Mouse (Mus musculus): ENCODE measurements around the gene Crhr2. TPM values are rescaled to one million over a fixed set of nuclear protein-coding genes. Genes with fewer than 3 reads are reported as not detected.

Crhr2 gene
- total RNA-seq, 1 experiment from 2014 or later, result not detected

DNA sequence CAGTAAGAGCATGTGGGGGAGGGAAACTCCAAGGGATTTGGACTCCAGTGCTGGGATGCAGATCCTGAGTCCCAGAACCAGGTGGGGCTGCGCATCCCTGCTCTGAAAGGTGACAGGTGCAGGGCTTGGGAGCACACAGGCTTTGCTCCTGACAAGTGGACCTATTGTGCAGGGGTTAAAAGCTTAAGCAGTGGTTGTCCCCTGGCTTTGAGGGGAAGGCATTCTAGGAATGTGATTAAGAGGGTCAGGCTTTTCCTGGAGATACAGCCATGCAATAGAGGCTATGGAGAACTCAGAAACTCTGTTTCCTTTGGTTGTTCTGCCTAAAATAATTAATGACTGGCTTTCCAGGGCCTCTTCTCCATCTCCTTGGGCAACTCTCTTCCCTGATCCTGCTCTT is 609 bp upstream of the Crhr2 start:
- no peak for ATAC-seq (replicated peaks in 1 of 2; ENCODE audit: insufficient read depth in 1 of 2, low FRiP score in 2 of 2, low TSS enrichment in 1 of 2, low read depth in 1 of 2, poor library complexity in 2 of 2, severe bottlenecking in 2 of 2)

DNA sequence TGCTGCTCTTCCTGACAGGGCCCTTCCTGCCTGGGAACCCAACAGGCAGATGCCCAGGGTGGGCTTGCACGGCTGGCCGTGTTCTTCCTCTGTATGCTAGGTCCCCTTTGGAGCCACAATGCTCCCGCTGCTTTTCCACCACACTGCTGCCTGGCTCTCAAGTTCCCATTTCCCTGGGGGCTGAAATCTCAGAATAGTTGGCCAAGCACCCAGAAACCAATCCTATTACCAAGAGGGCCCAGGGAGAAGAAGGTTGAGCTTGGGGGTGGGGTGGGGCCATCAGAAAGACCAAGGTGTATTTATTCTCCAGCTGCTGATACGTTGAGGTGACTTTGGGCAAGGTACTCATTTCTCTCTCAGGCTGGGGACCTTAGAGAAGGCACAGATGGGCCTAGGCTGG is 1.5 kb downstream of the Crhr2 start:
- no peak for ATAC-seq (replicated peaks in 1 of 2; ENCODE audit: insufficient read depth in 1 of 2, low FRiP score in 2 of 2, low TSS enrichment in 1 of 2, low read depth in 1 of 2, poor library complexity in 2 of 2, severe bottlenecking in 2 of 2)

DNA sequence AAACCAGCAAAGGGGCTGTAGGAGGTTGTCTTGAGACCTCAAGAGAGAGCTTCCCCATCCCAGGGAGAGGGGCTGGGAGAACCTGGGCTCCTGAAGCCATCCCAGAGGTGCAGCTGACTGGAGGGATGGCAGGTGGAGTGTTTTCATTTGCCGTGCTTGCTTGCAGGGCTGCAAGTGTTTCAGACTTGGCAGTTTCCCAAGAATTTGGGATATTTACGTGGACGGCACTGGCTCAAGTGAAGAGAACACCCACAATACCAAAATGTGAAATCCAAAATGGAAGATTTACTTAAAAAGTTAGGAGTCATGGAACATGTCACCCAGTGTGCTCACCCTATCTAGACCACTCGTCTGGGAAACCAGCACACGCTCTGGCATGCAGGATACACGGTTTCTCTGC is 2.2 kb downstream of the Crhr2 start:
- ATAC-seq (replicated peaks in 1 of 2; ENCODE audit: insufficient read depth in 1 of 2, low FRiP score in 2 of 2, low TSS enrichment in 1 of 2, low read depth in 1 of 2, poor library complexity in 2 of 2, severe bottlenecking in 2 of 2), result no peak

DNA sequence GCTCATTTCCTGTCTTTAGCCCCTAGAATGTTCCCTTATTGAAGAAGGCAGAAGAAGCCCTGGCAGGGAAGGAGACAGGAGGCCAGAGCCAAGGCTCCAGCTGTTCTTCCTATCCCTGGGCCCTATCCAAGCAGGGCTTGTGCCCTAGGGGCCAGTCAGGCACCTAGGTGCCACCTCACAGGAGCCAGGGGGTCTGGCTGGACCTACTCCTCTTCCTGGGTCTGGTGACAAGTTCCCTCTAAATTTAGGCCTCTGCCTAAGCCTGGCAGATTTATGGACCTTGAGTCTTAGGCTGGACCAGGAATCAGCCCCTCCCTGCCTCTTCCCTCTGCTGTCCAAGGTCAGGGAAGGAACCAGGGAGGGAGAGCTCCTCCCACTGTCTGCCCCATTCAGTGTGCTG is 4.4 kb downstream of the Crhr2 start:
- no peak for ATAC-seq (replicated peaks in 1 of 2; ENCODE audit: insufficient read depth in 1 of 2, low FRiP score in 2 of 2, low TSS enrichment in 1 of 2, low read depth in 1 of 2, poor library complexity in 2 of 2, severe bottlenecking in 2 of 2)

DNA sequence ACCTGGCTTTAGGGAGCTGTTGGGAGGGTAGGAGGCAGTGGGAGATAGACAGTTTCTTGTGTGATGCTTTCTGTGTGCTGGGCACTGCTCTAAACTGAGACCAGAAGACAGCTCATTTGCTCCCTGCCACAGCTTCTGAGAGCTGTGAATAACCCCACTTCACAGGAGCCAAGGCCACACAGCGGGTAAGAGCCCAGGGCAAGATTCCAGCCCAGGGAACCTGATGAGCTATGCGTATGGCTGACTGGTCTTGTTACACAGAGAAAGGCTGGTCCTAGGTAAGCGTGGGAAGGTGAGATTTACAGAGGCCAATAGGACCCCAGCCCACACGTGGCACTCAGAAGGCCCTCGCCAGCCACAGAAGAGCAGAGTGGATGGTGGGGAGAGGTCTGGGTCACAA is 6.2 kb downstream of the Crhr2 start:
- no peak for ATAC-seq (replicated peaks in 1 of 2; ENCODE audit: insufficient read depth in 1 of 2, low FRiP score in 2 of 2, low TSS enrichment in 1 of 2, low read depth in 1 of 2, poor library complexity in 2 of 2, severe bottlenecking in 2 of 2)

DNA sequence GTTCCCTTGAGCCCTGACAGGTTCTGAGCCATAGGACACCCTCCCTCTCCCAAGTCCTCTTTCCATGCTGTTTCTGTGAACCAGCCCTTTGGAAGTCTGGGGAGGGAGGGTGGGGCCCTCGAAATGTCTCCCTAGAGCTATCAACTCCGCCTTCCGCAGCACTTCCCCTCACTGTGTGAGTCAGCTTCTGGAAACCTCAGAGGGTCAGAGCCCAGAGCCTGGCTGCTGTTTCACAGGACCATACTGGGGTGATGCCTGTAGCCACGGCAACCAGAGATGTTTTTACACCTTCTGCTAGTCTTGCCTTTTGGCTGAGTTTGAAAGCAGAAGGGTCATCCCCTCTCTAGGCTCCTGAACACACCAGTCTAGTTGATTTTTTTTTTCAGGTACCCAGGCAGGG is 9.8 kb downstream of the Crhr2 start:
- peak; percentile 42 to 50; a peak in 2 of 4 replicates for ATAC-seq (replicated peaks in 1 of 2; ENCODE audit: insufficient read depth in 1 of 2, low FRiP score in 2 of 2, low TSS enrichment in 1 of 2, low read depth in 1 of 2, poor library complexity in 2 of 2, severe bottlenecking in 2 of 2)

DNA sequence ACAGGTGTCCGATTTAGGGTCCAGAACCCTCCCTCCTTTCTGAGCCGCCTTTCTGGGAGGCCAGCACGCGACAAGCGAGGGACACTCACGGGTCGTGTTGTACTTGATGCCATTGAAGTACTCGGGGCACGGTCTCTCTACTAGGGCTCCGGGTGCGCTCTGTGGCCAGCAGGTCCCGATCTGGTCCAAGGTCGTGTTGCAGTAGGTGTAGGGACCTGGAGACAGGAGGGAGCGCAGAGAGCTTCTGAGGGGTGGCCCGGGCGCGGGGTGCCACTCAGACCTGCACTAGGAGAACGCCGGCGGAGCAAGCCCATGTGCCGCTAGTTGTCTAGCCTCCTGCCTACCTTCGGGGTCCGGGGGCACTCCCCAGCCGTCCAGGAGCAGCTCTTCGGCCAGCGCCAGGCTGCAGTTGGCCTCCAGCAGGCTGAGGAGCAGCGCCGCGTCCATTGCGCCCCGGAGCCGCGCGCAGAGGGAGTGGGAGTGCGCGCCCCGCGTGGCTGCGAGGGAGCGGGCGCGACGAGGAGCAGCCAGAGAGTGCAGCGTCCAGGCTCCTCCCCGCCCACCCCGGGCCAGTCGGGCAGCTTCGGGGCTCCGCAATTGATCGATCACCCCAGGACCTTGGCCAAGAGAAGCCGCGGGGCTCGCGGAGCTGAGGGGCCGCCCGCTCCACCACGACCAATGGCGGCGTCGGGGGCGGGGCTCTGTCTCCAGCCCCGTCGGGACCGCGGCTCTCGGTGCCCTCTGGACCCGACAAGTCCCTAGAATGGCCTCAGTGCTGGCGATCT is 15.3 kb downstream of the Crhr2 start:
- no peak for ATAC-seq (replicated peaks in 1 of 2; ENCODE audit: insufficient read depth in 1 of 2, low FRiP score in 2 of 2, low TSS enrichment in 1 of 2, low read depth in 1 of 2, poor library complexity in 2 of 2, severe bottlenecking in 2 of 2)

DNA sequence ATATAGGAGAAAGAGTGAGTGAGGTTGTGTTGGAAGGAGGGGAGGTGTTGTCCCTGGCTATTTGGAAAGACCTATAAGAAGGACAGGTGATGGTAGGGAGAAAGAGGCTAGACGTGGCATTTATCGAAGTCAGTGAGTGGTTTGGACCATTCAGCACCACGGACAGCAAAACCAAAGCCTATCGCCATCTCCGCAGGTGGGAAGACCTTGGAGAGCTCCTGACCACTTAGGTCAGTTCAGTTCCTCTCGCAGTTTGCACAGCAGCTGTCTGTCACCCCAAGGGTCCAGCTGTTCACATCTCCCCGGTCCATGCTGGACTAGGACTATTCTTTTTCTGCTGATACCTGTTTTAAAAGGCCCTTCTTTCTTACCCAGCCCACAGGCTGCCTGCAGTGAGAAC is 24.5 kb downstream of the Crhr2 start:
- peak in 1 of 2 experiments; percentile 83; a peak in 2 of 4 replicates for ATAC-seq (replicated peaks in 1 of 2; ENCODE audit: insufficient read depth in 1 of 2, low FRiP score in 2 of 2, low TSS enrichment in 1 of 2, low read depth in 1 of 2, poor library complexity in 2 of 2, severe bottlenecking in 2 of 2)

DNA sequence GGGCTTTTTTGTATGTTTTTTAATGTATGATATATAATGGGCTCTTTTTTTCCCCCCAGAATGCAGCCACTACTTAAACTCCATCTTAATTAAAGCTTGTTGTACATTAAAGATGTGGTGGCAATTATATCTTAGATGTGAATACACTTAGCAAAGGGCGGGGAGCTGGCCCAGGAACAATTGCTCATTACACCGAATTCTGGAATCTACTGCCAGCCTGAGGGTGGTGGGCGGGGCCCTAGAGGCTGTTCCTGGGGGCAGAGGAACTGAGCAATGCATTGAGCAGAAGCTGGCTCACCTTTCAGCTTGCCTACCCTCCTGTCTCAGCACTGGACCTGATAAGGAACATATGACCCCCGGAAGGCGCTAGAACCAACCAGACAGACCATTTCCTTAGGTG is 34.2 kb downstream of the Crhr2 start:
- ATAC-seq (replicated peaks in 1 of 2; ENCODE audit: insufficient read depth in 1 of 2, low FRiP score in 2 of 2, low TSS enrichment in 1 of 2, low read depth in 1 of 2, poor library complexity in 2 of 2, severe bottlenecking in 2 of 2), result no peak

DNA sequence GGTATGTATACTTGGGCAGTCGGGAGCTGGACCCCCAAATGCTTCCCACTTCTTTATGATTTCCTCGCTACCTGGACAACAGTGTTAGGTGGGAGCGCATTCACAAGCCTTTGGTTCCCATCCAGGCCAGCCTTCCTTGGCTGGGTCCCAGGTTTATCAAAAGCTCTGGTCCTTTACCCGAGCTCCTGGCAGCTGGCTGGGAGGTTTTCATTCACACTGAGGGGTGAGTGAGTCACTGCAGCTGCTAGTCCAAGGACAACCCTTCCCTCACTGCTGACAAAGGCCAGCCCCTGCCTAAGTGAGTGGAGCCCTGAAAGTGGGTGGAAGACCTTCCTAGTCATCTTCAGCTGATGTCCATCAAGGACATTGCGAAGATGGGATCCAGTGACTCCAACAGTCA is 34.8 kb downstream of the Crhr2 start:
- ATAC-seq (replicated peaks in 1 of 2; ENCODE audit: insufficient read depth in 1 of 2, low FRiP score in 2 of 2, low TSS enrichment in 1 of 2, low read depth in 1 of 2, poor library complexity in 2 of 2, severe bottlenecking in 2 of 2), result no peak

DNA sequence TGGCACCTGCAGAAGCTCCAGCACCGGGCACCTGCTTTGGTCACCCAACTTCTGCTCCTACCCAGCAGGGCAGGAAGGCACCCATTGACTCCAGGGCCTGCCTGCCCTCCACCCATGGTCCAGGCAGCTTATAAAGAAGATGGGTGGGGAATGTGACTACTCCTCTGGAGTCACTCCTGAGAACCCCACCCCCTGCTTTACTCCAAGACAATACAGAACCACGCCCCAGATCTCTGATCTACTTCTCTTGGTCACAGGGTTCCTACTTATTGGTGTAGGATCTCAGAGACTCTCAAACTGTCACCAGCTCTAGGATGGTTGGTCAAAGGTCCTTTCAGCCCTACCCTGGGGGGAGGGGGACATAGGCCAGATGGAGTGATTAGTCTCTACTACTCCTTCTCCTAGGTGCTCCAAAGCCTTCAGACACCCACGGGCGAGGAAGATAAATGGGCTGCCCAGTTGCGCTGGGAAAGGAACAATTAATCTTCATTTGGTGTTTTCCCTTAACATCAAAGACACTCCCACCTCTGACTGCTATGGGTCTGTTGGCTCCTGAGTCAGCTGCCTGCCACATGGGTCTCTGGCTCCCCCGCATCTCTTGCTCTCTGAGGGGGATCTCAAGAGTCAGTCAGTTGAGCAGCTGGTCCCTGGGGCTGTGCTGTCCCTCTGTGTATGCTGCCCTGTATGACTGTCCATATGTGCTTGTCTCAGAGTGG is 39.2 kb downstream of the Crhr2 start:
- ATAC-seq (replicated peaks in 1 of 2; ENCODE audit: insufficient read depth in 1 of 2, low FRiP score in 2 of 2, low TSS enrichment in 1 of 2, low read depth in 1 of 2, poor library complexity in 2 of 2, severe bottlenecking in 2 of 2), result no peak

DNA sequence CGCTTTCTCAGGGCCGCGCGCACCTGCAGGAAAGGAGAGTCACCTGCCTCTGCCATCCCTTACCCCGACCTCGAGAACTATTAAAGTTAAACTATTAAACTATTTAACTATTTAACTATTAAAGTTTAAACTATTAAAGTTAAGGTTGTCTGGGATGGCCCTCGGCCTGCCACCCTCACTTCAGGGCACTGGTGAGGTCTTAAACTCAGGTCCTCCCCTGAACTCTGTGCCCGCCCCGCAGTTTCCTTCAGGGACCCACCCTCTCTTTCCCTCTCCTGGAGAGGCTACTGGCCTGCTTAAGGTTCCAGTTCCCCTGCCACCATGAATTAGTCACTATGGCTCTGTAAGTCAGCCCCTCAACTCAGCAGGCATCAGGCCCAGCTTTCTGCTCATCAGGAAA is 41.4 kb downstream of the Crhr2 start:
- ATAC-seq (replicated peaks in 1 of 2; ENCODE audit: insufficient read depth in 1 of 2, low FRiP score in 2 of 2, low TSS enrichment in 1 of 2, low read depth in 1 of 2, poor library complexity in 2 of 2, severe bottlenecking in 2 of 2), result no peak

DNA sequence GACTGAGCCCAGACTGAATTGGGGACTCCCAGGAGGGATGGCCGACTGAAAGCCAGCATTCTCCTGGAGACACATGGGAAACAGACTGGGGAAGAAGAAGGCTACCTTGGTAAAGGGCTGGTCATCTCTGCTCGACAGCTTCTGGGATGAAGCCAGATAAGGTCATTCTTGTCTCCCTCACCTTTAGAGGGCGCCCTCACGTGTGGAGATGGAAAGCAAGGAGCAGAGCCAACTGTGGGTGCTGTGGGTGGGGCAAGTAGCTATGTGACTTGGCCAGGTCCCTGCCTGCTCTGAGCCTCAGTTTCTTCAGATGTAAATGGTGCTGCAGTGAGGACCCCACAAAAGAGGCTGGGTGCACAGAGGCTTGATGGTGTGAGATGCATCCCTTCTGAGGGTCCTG is 42.2 kb downstream of the Crhr2 start:
- ATAC-seq (replicated peaks in 1 of 2; ENCODE audit: insufficient read depth in 1 of 2, low FRiP score in 2 of 2, low TSS enrichment in 1 of 2, low read depth in 1 of 2, poor library complexity in 2 of 2, severe bottlenecking in 2 of 2), result no peak

DNA sequence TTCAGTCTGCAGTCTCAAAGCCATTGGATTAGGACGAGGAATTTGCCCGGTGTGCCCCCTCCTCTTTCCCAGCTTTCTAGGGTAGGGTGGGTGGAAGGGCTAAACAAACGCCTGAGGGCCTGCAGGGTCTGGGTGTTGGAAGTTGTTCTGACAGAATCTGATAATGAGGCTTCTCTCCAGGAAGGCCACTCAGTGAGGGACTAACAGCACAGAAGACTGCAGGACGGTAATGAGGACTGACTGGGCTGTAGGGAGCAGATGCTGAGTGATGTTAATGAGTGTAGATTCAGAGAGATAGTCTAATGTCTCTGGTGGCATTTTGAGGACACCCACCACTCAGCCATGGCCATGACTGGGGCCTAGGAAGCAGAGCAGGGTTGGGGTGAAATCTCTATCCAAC is 45.5 kb downstream of the Crhr2 start:
- ATAC-seq (replicated peaks in 1 of 2; ENCODE audit: insufficient read depth in 1 of 2, low FRiP score in 2 of 2, low TSS enrichment in 1 of 2, low read depth in 1 of 2, poor library complexity in 2 of 2, severe bottlenecking in 2 of 2), result no peak

DNA sequence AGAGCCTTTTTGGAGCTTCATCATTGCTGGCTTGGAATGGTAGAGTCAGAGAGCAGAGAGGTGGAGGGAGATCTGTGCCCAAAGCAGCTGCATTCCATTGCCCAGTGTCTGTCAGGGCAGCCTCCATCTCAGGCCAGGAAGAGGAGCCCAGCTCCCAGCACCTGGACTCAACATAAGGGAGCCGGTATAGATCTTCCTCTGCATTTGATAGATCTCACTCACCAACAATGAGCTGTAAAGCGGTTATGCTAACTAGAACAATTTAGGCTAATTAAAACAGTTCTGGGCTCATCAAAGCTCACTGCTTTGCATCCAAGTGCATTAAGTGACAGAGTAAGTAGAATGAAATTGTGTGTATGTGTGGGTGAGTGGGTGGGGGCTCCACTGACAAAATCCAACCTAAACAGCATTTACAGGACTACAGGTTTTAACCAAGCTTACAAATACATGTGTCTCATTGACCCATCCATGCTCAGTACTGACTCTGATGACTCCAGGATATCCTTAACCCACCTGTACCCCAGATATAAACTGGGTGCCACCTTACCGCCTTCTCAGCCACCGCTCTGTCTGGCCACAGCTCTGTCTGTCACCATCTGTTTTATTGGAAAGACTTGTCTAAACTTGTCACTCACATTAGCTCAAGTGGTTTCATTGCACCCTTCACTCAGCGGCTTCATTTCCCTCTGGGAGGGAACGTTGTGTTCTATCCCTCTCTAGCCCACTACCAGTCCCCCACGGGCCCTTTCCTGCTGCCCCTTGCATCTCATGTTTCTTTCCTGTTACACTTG is 50.4 kb downstream of the Crhr2 start:
- ATAC-seq (replicated peaks in 1 of 2; ENCODE audit: insufficient read depth in 1 of 2, low FRiP score in 2 of 2, low TSS enrichment in 1 of 2, low read depth in 1 of 2, poor library complexity in 2 of 2, severe bottlenecking in 2 of 2), result no peak

DNA sequence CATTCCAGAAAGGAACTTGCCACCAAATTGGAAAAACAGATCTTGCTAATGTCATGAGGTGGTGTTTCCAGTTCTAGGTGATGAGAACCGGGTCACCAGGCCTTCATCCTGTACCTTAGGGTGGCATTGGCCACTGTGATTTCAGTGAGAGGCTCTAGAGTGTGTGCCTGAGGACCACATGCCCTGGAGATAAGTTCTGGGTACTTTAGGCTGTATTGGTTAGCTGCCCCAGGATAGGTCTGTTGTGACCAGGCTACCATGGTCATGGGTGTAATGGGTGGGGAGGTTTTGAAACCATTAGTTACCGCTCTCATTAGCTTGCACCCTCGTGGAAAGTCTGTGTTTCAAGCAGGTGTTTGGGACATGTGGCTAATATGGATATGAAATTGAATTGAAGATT is 51.4 kb downstream of the Crhr2 start:
- ATAC-seq (replicated peaks in 1 of 2; ENCODE audit: insufficient read depth in 1 of 2, low FRiP score in 2 of 2, low TSS enrichment in 1 of 2, low read depth in 1 of 2, poor library complexity in 2 of 2, severe bottlenecking in 2 of 2), result no peak

DNA sequence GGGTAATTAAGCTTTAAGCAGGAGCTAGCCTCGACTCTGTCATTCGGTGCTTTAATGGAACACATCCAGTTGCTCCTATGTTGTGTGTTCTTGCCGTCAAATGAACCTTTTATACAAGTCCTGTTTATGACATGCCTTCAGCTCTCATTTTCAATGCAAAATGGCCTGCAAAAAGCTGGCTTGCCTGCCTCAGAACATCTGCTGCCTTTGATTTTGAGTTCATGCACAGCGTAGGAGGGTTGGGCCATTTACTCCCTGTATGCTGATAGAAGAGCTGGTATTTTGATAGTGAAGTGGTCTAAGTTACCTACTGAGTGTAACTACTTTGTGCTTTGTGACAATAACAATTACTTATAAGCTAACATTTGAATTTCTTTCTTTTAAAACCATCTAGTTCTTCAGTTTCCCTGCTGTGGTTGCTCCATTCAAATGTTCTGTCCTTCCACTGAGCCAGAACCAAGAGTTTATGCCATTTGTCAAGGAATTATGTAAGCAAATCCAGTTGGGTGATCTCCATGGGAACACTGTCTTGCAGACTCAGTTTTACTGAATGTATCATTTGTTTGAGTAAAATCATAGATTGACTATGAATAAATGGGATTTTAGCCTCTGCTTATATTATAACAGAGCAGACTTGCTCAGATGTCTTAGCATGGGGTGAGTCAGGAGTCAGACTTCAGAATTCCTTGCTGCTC is 56.1 kb downstream of the Crhr2 start:
- no peak for ATAC-seq (replicated peaks in 1 of 2; ENCODE audit: insufficient read depth in 1 of 2, low FRiP score in 2 of 2, low TSS enrichment in 1 of 2, low read depth in 1 of 2, poor library complexity in 2 of 2, severe bottlenecking in 2 of 2)

DNA sequence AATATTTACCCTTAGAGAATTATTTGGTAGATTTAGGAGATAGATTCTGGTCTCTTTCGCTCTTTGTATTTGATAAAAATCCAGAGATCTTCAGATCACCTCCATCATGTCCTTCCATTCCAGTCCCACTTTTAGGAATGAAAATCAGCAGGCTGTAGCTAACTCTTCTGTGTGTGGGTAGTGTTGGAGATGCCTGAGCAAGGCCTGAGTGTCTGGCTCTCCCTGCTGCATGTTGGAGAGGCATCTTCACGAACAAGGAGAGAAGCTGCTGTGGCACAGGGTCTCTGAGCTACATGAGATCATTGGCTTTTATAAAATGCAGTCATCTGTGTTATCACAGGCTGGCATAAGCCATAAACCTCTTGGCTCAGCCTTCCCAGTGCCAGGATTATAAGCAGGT is 66.9 kb downstream of the Crhr2 start:
- ATAC-seq (replicated peaks in 1 of 2; ENCODE audit: insufficient read depth in 1 of 2, low FRiP score in 2 of 2, low TSS enrichment in 1 of 2, low read depth in 1 of 2, poor library complexity in 2 of 2, severe bottlenecking in 2 of 2), result no peak

Data from hematopoietic stem cell, adult 5-6 weeks (primary cell).